Mouse (Mus musculus) heart, postnatal 25 days (tissue): ENCODE measurements around the gene Gm14419. TPM values are rescaled to one million over a fixed set of nuclear protein-coding genes. Genes with fewer than 3 reads are reported as not detected.
"Not testable (repeated sequence)": the region's sequence is repeated elsewhere in the genome, so short reads cannot be mapped to it uniquely, and the experiment has no call there.

Source experiments
- DNase-seq: peaks from one replicate; pipeline ENCODE4 v3.0.0; 2022; ENCODE audit warnings: low spot score
- intact Hi-C: fragments of 180-260 bp; cut with DNase I; formaldehyde crosslinking; loops from one replicate; pipeline ENCODE4 v1.15.1; 2025
- total RNA-seq, 2 experiments: library from RNA; stranded (reverse); gene quantifications; 2 replicates each; pipeline ENCODE4 v1.2.3; 2021

Gene Gm14419
- total RNA-seq: 10 to 100 TPM; 64.4 to 77.2 TPM

GRCm38 (mm10) chr2:177000656-177001055, at the start of gene Gm14419:
Gene Gm14419, plus strand, starts transcription at chr2:177000956.
- DNase-seq, intact Hi-C loops: not testable (repeated sequence)

Other genes with a start within 250 kb of the Gm14419 start
- gene Gm14295, start 202.3 kb upstream of the Gm14419 start, total RNA-seq: 10 to 100 TPM in 1 of 2 experiments, 1 to 10 TPM in 1; 9.3 to 10.5 TPM
- not detected for gene Gm14408, start 169.8 kb upstream of the Gm14419 start, total RNA-seq
- 1 to 10 TPM; 2.9 to 3.6 TPM for gene Gm14296, start 73.1 kb upstream of the Gm14419 start, total RNA-seq
- gene Gm14401, start 73.4 kb downstream of the Gm14419 start, total RNA-seq: 1 to 10 TPM in 1 of 2 experiments, under 1 TPM in 1; 0.42 to 1.1 TPM
- gene Gm14410, start 205.5 kb downstream of the Gm14419 start, total RNA-seq: 10 to 100 TPM; 29.9 to 33.3 TPM